Mouse (Mus musculus): ENCODE measurements around the gene Eif3a. TPM values are rescaled to one million over a fixed set of nuclear protein-coding genes. Genes with fewer than 3 reads are reported as not detected.
A peak's percentile ranks its signal among the peaks of the same experiment; 100 is the strongest.

Gene Eif3a
- polyA plus RNA-seq, 1 experiment from 2014 or later, result 200 TPM

- peak; percentile 58 for DNase-seq (ENCODE audit: low spot score)
- Histone ChIP-seq H3K36me3 (replicated peaks; ENCODE audit: control insufficient read depth, insufficient read depth, low read depth, low read length) (no peaks in the 10 kb centered on the region), H3K4me3 (ENCODE audit: low read depth, low read length) (no peak overlapping the region), H3K4me2 (ENCODE audit: low read depth, low read length) (no peak overlapping the region), H3K9ac (replicated peaks; ENCODE audit: low read length) (no peak overlapping the region), H3K27me3 (ENCODE audit: control insufficient read depth, insufficient read depth, low read length) (no peaks in the 10 kb centered on the region), H3K27ac (replicated peaks; ENCODE audit: low read depth, low read length) (no peak overlapping the region), H3K9me3 (replicated peaks; ENCODE audit: control insufficient read depth, low read length) (no peaks in the 10 kb centered on the region), H3K4me1 (ENCODE audit: control insufficient read depth, insufficient read depth, low read length) (no peaks in the 10 kb centered on the region)
- 54% methylated on average over 2 of the region's 2 CpGs for WGBS
- no peak for ATAC-seq (replicated peaks; ENCODE audit: insufficient number of reproducible peaks, low FRiP score, low TSS enrichment, low read depth)
Measured at GRCm38 (mm10) chr19:60730281-60730852, 60.1 kb downstream of the Eif3a start.

GRCm38 (mm10) chr19:60716381-60716780 is 74.1 kb downstream of the Eif3a start:
- WGBS, result 97% methylated on average over 2 of the region's 2 CpGs

GRCm38 (mm10) chr19:60712577-60712976 is 77.9 kb downstream of the Eif3a start:
- H3K4me3 ChIP-seq (ENCODE audit: low read depth, low read length), result no peak overlapping the region
- 77% methylated on average over 2 of the region's 2 CpGs for WGBS
- DNase-seq (ENCODE audit: low spot score), result no peak
- H3K9me3 ChIP-seq (replicated peaks; ENCODE audit: control insufficient read depth, low read length), result no peaks in the 10 kb centered on the region
- no peak overlapping the region for H3K4me2 ChIP-seq (ENCODE audit: low read depth, low read length)
- no peaks in the 10 kb centered on the region for H3K36me3 ChIP-seq (replicated peaks; ENCODE audit: control insufficient read depth, insufficient read depth, low read depth, low read length)
- no peak overlapping the region for H3K9ac ChIP-seq (replicated peaks; ENCODE audit: low read length)
- no peak for ATAC-seq (replicated peaks; ENCODE audit: insufficient number of reproducible peaks, low FRiP score, low TSS enrichment, low read depth)
- no peaks in the 10 kb centered on the region for H3K27me3 ChIP-seq (ENCODE audit: control insufficient read depth, insufficient read depth, low read length)
- no peaks in the 10 kb centered on the region for H3K4me1 ChIP-seq (ENCODE audit: control insufficient read depth, insufficient read depth, low read length)
- H3K27ac ChIP-seq (replicated peaks; ENCODE audit: low read depth, low read length), result no peak overlapping the region

More at GRCm38 (mm10) chr19:60716381-60716780, 74.1 kb downstream of the Eif3a start:
- no peak overlapping the region for H3K4me3 ChIP-seq (ENCODE audit: low read depth, low read length)
- no peaks in the 10 kb centered on the region for H3K9me3 ChIP-seq (replicated peaks; ENCODE audit: control insufficient read depth, low read length)
- H3K36me3 ChIP-seq (replicated peaks; ENCODE audit: control insufficient read depth, insufficient read depth, low read depth, low read length), result no peaks in the 10 kb centered on the region
- no peak overlapping the region for H3K27ac ChIP-seq (replicated peaks; ENCODE audit: low read depth, low read length)
- H3K9ac ChIP-seq (replicated peaks; ENCODE audit: low read length), result no peak overlapping the region
- no peak overlapping the region for H3K4me2 ChIP-seq (ENCODE audit: low read depth, low read length)
- no peaks in the 10 kb centered on the region for H3K4me1 ChIP-seq (ENCODE audit: control insufficient read depth, insufficient read depth, low read length)
- no peaks in the 10 kb centered on the region for H3K27me3 ChIP-seq (ENCODE audit: control insufficient read depth, insufficient read depth, low read length)
- ATAC-seq (replicated peaks; ENCODE audit: insufficient number of reproducible peaks, low FRiP score, low TSS enrichment, low read depth), result no peak
- DNase-seq (ENCODE audit: low spot score), result no peak

Small RNA genes within 50 kb of the gene (microRNA-seq; reads per million reads assigned to microRNA genes)
- not detected for gene mmu-mir-3084-1 (ENCODE audit: borderline number of aligned reads)

Other genes starting within 250 kb of the Eif3a start
- 32.9 and 34.0 TPM in 2 replicates for gene Cacul1, start 209.6 kb downstream of the Eif3a start, polyA plus RNA-seq (2014; fragmentation: Nextera tagmentation; extraction: Ambion mirVana)
- 2.3 TPM in 2 replicates for gene Nanos1, start 34.7 kb downstream of the Eif3a start, polyA plus RNA-seq (2014; fragmentation: Nextera tagmentation; extraction: Ambion mirVana)
- 35.8 and 38.0 TPM in 2 replicates for gene Fam45a, start 20.9 kb upstream of the Eif3a start, polyA plus RNA-seq (2014; fragmentation: Nextera tagmentation; extraction: Ambion mirVana)
- gene Sfxn4, start 70.8 kb upstream of the Eif3a start, polyA plus RNA-seq (2014; fragmentation: Nextera tagmentation; extraction: Ambion mirVana), result 14.0 and 15.1 TPM in 2 replicates
- gene Prdx3, start 83.9 kb upstream of the Eif3a start, polyA plus RNA-seq (2014; fragmentation: Nextera tagmentation; extraction: Ambion mirVana), result 114 and 125 TPM in 2 replicates
- 2.1 and 2.8 TPM in 2 replicates for gene Grk5, start 99.1 kb upstream of the Eif3a start, polyA plus RNA-seq (2014; fragmentation: Nextera tagmentation; extraction: Ambion mirVana)